Mouse (Mus musculus) ovary, postnatal 10 days (tissue): Measurements from ENCODE around the gene Apoa5.
"Not testable (repeated sequence)": the region's sequence is repeated elsewhere in the genome, so short reads cannot be mapped to it uniquely, and the experiment has no call there.

ENCODE experiments used
- DNase-seq: peaks from one replicate; pipeline ENCODE4 v3.0.0; 2022; ENCODE audit warnings: low spot score

The Apoa5 gene

DNA sequence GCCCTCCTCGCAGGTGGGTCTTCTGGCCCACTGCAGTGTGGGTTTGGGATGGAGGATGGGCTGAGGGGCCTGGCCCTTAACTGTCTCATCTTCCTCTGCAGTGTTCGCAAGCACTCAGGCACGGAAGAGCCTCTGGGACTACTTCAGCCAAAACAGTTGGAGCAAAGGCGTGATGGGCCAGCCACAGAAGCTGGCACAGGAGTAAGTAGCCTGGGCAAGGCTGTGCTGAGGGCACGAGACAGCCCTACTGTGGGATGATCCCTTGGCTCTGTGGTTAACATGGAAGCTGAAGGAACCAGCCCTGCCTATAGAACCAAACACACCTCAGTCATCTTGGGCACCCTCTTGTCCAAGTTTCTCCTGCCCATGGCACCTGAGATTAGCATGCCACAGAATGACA is 692 bp downstream of the Apoa5 start:
- no peak for DNase-seq

DNA sequence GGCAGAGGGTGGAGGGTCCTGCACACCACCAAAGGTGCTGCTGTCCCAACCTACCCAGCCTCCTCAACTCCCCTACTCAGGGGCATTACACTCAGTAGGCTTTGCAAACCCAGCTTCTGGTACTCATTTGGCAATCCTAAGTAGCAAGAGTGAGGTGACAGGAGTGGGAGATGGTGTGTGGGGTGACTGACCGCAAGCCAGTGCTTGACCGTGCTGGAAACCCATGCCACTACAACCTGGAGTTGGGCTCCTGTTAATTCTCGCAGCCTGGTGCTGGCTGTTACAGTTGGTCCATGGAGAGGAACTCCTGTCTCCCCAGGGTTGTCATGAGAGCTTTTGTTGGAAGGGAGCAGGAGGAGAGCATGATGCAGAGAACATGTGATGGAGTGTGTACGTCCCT is 2.3 kb downstream of the Apoa5 start:
- no peak for DNase-seq

DNA sequence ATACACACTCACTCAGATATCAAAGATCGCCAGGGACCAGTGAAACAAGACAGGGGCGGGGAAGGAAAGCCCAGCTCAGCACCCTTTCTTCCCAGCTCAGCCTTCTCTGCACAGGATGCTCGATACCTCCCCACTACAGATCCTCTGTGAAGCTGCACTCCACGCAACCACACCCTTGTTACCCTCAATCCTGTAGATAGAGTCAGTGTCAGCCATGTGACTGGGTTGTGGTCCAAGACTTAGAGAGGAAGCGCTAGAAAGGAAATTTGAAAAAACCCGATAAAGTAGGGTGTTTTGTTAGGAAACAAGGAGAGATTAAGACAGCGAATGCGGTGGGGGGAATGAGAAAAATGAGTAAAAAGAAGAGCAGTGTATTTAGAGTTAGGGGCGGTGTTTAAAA is 3.6 kb downstream of the Apoa5 start:
- no peak for DNase-seq

DNA sequence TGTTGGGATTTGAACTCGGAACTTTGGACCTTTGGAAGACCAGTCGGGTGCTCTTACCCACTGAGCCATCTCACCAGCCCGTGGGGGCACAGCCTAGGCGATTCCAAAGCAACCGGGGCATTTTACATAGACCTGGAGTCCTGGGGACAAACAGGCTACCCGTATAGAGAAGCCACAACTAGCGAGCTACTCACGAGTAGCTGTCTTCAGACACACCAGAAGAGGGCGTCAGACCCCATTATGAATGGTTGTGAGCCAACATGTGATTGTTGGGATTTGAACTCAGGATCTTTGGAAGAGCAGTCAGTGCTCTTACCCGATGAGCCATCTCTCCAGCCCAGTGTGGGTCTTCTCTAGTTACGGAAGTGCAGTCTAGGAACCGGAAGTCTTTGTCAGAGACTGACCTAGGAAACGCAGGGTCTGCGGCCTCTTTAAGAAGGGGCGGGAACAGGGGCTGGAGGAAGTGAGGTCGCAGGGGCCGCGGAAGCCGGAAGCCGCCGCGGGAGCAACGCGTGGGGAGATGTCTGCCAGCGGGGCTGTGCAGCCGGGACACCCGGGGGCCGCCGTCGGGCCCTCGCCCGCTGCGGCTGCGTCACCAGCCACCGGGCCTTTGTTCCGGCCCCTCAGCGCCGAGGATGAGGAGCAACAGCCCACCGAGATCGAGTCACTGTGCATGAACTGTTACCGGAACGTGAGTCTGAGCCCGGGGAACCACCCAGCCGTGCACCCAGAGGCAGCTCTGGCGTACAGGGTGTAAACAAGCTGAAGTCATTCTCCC is 4.4 kb downstream of the Apoa5 start, which contains the start of gene Zpr1:
TSS of gene Zpr1 (plus strand) at position 388 of the 778 bp plus-strand sequence.
- peak; percentile 60 for DNase-seq

DNA sequence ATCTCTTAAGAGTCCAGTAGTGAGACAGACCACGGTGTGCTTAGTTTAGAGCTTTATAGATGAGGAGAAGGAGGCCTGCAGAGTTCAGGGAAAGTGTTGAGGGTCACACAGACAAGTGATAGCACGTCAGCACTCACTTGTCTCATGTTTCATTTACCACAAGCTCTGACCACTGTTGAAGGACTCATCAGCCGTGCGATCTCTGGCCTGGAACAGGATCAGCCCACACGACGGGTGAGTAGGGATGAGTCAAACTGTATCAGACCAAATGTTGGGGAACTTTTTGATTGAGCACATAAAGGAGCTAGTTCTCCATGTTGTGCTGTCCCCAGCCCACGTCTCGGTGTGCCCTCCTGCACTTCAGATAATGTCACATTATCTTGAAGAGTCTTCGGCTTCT is 6.1 kb downstream of the Apoa5 start:
- no peak for DNase-seq

DNA sequence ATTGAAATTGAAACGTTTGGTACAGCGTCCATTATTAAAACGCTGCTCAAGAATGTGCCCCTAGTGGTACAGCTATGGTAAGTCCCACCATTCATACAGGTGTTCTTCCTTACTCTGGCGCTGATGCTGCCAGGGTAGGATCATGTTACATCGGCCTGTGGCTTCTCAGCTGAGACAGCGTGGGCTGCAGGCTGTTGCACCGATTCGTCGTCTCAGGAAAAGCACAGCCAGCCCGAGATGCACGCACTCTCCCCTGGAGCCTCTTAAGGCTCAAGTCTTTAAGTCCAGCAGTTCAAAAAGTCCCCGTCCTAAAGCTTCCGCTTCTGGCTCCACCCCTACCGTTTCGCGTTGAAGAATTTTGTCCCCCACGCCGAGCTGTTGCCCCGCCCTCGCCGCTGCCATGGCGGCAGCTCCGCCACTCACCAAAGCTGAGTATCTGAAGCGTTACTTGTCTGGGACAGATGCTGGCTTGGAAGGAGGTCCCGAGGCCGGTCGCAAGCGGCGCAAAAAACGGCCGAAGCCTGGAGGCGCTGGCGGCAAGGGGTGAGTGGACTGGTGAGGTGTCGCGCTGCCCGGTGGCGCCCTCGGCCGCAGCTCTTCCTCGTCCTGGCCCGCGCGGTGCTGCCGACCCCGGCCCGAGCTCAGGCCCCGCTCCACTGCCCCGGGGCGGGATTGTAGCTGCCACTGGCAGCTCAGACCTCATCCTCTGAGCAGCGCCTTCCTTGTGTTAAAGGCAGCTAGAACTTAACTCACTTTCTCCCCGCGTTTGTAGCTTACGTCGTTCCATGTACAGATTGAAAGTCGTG is 14.4 kb downstream of the Apoa5 start, which contains the start of gene Bud13:
TSS of gene Bud13 (plus strand) at position 378 of the 806 bp plus-strand sequence.
- DNase-seq: peak; percentile 96

DNA sequence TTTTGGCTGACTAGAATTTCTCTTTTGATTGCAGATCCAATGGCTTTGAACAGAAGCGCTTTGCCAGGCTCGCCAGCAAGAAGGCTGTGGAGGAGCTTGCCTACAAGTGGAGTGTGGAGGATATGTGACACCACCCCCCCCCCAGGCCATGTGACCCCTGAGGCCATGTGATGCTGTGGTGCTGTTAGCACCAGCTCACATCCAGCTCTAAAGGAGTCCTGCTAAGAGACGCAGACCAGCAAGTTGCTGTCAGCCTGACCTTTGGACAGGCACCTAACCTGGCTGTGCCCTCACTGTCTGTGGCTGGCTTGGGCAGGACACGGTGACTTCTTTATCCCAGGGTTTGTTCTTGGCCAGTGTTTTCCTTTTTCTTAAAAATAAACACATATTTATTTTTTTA is 29.9 kb downstream of the Apoa5 start:
- DNase-seq: no peak

DNA sequence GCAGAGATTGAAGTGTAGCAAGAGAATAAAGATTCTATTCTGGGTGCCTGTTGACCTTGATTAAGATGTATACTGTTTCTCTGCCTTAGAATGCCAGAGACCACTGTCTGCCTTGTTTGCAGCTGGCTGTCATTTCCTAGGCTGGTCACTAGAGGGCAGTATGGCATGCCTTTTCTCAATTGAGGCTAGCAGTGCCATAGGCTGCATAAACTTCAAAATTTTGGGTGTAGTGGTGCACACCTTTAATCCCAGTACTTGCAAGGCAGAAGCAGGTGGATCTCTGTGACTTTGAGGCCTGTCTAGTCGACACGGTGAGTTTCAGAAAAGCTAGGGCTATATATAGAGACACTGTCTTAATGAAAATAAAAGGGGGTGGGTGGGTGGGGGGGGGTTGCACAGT is 33.7 kb downstream of the Apoa5 start:
- DNase-seq: no peak

DNA sequence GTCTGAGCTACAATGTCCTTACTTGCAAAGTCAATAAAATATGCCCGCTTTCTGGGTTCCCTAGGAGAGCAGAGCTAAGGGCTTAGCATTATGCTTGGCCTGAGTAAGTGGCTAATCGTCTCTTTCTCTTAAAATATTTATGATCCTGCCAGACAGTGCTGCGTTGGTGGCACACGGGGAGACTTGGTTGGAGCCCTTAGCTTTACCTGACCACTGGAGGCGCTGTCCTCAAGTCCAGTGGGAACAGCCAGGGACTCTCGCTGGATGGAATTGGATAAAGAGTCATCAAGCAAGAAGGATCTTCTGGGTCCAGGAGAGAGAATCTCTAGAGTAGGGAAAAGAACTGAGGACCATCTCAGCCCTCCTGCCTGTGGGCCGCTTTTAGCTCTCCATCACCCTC is 40.7 kb downstream of the Apoa5 start:
- DNase-seq: no peak

DNA sequence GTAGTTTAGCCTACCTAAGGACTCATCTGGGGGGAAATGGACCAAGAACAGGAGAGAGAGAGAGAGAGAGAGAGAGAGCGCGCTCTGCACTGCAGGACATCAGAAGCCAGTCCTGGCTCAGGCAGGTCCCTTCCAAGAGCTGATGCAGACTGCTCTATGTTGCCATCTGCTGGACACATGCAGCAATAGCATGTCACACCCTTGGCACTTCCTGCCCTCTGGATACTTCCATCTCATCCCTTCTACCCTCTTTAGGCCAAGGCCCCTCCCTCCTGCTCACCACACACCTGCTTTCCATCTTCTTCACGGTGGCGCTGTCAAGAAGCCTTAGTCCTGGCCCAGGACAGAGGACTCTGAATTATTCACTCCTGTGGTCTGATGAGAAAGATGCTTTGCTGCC is 46.1 kb downstream of the Apoa5 start:
- peak; percentile 25 for DNase-seq

DNA sequence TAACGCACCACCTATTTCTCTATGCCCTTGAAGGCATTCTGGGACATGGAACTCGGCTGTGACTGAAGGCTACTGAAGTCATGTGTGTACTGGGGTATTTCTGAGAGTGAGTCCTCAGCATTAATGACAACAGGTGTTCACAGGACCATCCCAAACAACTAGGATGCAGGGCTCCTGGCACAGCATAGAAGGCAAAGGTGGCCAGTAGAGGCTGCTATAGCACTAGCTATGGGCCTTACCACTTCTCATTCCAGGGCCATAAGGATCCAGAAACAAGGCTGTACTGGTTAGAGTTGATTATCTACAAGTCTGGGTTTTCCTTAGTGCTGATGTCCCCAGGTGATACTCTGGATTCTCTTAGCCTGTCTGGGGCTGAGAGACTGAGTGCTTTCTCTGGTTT is 46.5 kb downstream of the Apoa5 start:
- no peak for DNase-seq

DNA sequence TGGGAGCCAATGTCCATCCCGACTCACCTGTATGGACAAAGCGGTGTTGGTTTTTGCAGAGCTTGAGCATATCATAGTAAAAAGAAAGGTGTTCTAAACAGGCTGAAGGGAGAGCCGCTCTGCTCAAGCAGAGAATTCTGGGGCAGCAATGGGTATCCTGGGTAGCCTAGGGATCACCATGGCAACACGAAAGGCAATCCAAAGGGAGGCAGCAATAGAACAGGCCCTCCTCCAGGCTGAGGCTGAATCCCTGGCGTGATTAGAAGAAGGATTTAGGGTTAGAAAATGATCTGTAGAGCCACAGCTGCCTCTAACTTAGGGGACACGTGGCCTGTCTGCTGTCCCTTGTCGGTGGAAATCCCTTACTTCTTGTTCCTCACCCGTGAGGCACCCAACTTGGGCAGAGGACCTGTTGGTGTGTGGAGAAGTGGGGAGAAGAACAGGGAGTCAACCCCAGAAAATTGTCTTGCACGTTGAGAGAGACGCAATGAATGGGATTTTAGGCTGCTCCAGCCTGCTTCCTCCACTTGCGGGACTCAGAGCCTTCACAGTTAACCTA is 47.5 kb downstream of the Apoa5 start:
- DNase-seq: no peak

DNA sequence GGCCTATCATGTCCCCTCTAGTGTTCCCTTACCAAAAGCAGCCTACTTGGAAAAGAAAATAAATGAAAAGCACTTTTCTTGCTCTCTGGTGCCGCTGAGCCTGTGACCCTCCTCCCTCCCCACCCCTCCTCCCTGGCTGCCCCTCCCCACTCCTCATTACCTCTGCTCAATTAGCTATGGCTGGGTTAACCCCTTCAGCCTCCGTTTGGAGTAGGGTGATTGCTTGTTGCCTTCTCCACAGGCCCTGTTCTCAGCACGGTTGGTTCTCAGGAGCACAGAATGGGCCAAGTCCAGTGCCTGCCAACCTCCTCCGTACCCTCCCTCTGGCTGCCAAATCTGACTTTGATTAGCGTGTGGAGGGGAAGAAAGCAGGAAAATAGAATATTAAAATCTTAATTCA is 48.0 kb downstream of the Apoa5 start:
- no peak for DNase-seq

DNA sequence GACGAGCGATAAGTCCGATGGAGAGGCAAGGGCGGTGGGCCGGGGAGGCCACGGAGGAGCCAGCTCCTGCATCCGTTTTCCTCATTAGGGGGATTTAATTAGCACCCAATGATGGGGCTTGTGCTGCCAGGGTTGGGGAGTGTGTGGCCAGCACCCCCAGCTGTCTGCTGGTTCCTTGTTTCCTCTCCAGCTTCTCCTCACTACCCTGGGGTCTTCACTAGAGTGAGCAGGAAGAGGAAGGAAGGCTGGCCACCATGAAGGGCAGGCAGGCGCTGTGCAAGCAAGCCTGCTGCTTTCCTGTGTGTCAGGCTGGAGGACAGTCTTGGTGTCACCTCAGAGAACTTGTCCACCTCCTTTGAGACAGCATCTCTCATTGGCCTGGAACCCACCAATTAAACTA is 48.5 kb downstream of the Apoa5 start:
- no peak for DNase-seq

DNA sequence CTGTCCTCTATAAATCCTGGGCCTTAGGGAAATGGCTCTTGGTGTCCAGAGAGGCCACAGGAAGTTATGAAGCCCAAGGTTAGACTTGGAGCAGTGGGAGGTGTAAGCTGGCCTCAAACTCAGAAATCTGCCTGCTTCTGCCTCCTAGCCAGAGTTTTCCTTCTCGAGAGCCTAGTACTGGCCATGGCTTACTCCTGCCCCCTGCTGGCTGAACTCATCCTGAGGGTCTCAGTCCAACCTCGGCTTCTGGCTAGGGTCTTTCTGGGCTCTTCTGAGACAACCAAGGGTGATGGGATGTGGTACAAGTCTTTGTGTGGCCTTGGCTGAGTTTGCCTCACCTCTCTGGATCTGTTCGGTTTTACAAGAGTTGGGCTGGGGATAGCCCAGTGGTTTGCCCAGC is 49.5 kb downstream of the Apoa5 start:
- no peak for DNase-seq

DNA sequence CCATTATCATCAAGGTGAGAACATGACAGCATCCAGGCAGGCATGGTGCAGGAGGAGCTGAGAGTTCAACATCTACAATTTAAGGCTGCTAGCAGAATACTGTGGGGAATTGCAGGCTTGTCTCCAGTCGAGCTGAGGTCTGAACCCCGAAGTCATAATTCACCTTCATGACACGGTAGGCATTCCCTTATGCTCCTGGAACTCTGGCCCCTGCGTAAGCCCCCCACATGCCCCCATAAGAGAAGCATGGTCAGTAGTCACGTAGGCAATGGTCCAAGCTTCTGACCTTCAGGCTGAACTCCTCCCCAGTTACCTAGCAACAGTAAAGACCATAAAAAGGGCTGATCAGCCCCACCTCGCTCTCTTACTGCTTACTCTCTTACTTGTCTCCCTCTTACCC is 51.5 kb downstream of the Apoa5 start, which contains the start of gene 4931429L15Rik:
TSS of gene 4931429L15Rik (minus strand) at position 101 of the 400 bp plus-strand sequence.
- not testable (repeated sequence) for DNase-seq

DNA sequence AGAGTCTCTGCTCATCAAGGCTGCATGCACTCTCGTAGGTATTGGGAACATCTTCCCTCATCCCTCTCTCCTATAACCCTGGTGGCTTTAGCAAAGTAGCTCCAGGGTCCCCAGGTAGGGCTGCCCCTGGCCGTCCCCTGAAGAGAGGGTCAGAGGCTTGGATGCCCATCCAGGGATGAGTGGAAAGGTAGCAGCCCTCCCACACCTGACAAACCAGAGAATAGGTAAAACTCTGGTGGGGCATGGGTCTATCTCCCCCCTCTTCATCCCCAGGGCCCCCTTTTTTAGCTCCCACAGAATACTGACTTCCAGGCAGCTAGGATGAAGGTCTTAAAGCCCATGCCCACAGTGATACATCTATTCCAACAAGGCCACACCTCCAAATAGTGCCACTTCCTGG is 52.0 kb downstream of the Apoa5 start:
- no peak for DNase-seq
